Mouse (Mus musculus) left cerebral cortex, adult 8-10 months (tissue): ENCODE measurements around the gene Il19. TPM values are rescaled to one million over a fixed set of nuclear protein-coding genes. Genes with fewer than 3 reads are reported as not detected.

Source experiments
- DNase-seq, 2 experiments: peaks; one replicate each; pipeline ENCODE4 v3.0.0; 2022; ENCODE audit warnings: low spot score in 2 of 2
- total RNA-seq, 4 experiments: library from RNA; stranded (reverse); gene quantifications; 2 replicates each; pipeline ENCODE4 v1.2.4; 2022

Il19 gene
- total RNA-seq, result not detected

DNA sequence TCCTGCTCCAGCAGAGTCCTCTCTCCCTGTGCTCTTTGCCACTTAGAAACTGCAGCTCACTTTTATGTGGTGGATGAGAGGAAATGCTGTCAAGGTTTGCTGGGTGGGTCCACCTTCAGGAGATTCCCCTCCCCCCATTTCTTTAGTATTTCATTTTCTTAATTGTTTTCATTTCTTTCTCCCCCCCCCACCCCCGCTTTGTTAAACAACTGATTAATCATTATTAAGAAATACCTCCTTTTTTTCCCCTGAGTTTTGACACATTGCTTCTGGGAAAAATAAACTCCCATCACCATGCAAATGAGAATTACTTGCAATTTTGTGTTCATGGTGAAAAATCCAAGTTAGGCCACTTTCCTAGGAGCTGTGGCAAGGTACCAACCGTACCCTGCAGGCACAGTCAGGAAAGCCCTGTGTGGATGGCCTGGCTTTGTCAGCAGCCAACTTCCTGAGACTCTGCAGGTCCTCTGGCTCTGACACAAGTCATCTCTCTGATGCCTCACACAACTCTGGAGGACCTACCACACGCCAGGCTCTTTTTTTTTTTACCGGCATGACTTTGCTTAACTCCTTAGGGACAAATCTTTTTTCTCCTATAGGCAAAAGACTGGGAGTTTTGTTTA lies at the start of gene Il19:
Gene Il19 (minus strand): TSS at position 51 of the 623 bp plus-strand sequence.
- DNase-seq, result no peak

DNA sequence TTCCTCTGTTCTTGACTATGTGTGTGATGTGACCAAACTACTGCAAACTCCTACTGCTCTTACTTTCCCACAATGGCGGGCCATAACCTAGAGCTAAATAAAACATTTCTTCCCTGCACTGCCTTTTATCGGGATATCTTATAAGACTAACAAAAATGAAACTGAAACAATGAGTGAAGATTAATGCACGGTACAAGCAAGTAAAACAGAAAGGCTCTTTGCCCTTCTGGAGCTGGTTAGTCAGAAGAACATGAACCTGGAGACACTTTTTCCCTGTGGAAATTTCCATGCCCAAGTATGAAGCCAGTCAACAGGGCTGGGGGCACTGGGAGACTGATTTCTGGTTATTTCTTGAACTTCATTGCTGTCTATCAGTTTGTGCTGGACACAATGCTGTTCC lies 49.4 kb upstream of the Il19 start:
- no peak for DNase-seq

DNA sequence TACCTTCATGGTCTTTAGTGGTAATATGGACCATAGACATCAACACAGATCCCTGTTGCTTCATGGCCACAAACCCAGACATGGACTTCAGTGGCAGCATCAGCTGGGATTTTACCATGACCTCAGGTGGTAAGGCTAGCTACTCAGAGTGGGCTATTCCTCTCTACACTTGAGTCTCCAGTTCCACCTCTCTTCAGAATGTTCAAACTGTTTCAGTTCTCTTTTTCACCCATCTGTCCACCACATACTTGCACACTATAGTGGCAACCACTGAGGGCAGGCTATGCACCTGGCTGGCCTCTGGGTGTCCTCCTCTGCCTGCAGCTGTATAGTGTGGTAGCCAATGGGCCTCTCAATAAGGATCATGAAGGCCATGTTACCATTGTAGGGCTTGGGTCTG lies 47.5 kb upstream of the Il19 start:
- DNase-seq, result no peak

- no peak for DNase-seq
These were observed 47.1 kb upstream of the Il19 start for GRCm38 (mm10) chr1:130987001-130987400.

- no peak for DNase-seq
These were observed 44.5 kb upstream of the Il19 start for GRCm38 (mm10) chr1:130984441-130984840.

DNA sequence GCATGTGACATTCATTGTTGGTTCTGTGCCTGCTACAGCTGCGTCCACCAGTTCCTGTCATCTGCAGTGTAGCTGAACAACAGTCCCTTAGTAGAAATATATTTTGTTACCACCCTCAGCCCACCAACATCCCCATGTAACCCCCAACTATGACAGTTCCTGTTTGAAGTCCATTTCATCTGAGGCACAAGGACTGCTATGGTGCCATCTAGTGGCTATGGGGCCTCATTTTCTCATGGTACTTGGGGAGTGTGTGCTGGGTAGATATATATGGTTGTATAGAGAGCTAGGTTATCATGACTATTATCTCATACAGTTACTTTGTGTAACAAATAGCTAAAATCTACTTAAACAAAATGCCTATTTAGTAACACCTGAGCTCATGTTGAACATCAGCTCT lies 39.5 kb upstream of the Il19 start:
- no peak for DNase-seq

DNA sequence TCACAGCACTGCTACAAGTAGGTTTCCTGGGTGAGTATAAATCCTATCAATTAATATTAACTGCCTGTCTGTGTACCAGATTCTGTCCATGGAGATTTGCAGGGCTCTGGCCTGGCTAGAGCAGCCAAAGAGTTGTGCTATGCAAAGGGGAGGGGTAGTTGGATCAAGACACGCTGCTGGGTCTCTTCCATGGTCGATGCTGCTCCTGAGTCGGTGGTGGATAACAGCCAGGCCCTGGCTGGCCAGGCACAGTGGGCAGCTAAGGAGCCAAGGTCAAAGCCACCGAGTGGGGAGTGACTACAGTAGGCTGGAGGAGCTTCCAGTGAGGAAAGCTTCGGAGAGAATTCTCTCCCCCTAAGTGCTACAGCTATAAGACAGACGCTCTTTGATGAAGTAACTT lies 24.0 kb upstream of the Il19 start:
- DNase-seq, result no peak

- no peak for DNase-seq
These were observed 7.0 kb upstream of the Il19 start for GRCm38 (mm10) chr1:130946920-130947319.

- DNase-seq, result no peak
These were observed 1.9 kb upstream of the Il19 start for GRCm38 (mm10) chr1:130941801-130942200.

GRCm38 (mm10) chr1:130938192-130938591 lies 1.7 kb downstream of the Il19 start:
- no peak for DNase-seq

- DNase-seq, result no peak
These were observed 2.7 kb downstream of the Il19 start for GRCm38 (mm10) chr1:130937170-130937569.

DNA sequence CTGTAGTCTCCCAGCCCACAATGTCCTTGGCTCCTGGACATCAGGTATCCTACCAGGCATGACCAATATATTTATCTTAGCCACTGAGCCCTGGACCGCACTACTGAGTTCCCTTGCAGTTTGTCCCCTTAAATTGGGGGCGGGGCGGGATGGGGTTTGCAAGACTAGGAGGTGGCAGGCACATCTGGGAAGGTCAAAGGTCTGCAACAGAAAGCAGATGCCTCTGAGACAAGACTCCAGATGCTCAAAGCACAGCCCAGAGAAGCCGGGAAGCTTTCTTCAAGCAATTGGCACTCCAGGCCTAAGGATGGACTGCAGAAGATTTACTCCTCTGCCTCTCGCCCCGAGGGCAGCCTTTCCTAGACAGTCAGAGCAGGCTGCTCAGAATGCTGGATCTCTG lies 3.6 kb downstream of the Il19 start:
- DNase-seq, result no peak

- DNase-seq, result no peak
These were observed 13.4 kb downstream of the Il19 start for GRCm38 (mm10) chr1:130926484-130926883.

GRCm38 (mm10) chr1:130918323-130918980 lies 21.5 kb downstream of the Il19 start:
- DNase-seq, result no peak

DNA sequence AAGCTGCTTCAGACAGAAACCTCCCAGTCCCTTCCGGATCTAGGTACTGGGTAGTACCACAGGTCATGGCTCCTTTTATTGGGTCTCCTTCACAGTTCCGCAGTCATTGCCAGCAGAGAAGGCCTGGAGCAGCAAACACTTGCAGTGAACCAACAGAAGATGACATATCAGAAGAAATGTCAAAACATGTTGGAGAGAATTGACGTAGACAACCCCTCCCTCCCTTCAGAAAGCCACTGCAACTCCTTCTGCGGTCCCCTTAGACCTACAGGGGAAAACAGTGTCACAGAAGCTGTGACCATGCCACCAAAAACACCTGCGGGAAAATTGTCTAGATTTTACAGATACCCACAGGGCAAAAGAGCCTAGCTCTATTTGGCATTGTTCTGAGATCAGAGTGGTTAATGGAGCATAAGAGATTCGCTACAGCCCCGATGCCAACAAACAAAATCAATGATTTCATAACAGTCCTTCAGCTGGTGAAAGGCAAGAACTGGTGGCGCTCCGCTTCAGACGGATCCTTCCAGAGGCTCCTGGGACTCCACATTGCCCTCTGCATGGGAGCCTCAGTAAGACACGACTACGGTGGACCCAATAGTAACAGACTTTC lies 28.4 kb downstream of the Il19 start, which contains the start of gene Il20:
Gene Il20 (minus strand): TSS at position 51 of the 610 bp plus-strand sequence.
- DNase-seq, result no peak

DNA sequence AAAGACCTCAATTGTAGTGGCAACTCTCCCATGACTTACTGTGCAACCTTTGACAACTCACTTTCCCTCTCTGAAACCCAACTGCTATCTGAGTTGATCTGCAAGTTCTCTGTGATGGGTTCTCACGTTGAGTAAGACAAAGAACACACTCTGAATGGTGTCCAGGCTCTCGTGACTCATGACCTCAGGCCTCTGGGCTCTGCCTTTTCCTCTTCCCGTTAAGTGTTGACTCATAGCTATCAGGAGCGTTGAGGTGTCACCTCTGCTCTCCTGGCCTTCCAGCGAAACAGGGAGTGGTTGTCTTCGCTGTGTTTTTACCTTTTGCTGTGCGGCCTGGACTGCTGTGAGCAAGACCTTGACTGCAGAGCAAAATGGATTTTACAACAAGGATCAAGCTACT lies 37.4 kb downstream of the Il19 start:
- no peak for DNase-seq

DNA sequence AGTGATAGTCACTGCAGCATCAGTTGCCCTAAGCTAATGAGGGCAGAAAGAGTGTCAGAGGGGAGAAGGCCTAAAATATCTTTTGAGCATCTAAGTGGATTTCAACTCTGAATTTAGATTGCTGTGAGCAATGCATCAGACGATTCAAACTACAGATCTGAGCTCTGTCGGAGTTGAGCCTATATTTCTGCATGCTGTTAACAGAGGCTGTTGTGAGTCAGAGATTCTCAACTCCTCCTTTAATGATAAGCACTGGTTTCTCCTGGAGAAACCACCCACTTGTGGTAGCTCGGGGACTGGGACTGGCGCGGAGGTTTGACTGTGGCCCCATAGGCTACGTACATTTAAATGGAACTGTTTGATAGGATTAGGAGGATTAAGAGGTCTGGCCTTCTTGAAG lies 45.4 kb downstream of the Il19 start:
- DNase-seq, result no peak

GRCm38 (mm10) chr1:130893329-130894040 lies 46.4 kb downstream of the Il19 start:
- no peak for DNase-seq

- no peak for DNase-seq
These were observed 47.5 kb downstream of the Il19 start for GRCm38 (mm10) chr1:130892446-130892845.

GRCm38 (mm10) chr1:130887354-130887753 lies 52.6 kb downstream of the Il19 start, which contains the start of gene Il24:
TSS of gene Il24 (minus strand) at chr1:130887454.
- no peak for DNase-seq

- no peak for DNase-seq
These were observed 56.8 kb downstream of the Il19 start for GRCm38 (mm10) chr1:130883146-130883545.
